Mouse (Mus musculus) testis, adult 2 months (tissue): ENCODE data around the gene Fhl2. TPM values are rescaled to one million over a fixed set of nuclear protein-coding genes. Genes with fewer than 3 reads are reported as not detected.

ENCODE experiments used
- H3K27ac ChIP-seq: fragments of 200-500 bp; 2 replicates; pipeline ENCODE4 v1.5.1; 2012; ENCODE audit warnings: low read depth, low read length; ENCODE audit not compliant: control insufficient read depth, insufficient read depth
- H3K27me3 ChIP-seq: fragments of 200-500 bp; 2 replicates; pipeline ENCODE4 v1.6.1; 2012; ENCODE audit warnings: mild to moderate bottlenecking, low read length, moderate library complexity; ENCODE audit not compliant: control insufficient read depth, insufficient read depth
- H3K36me3 ChIP-seq: fragments of 200-500 bp; 2 replicates; pipeline ENCODE4 v1.6.1; 2012; ENCODE audit warnings: mild to moderate bottlenecking, low read length; ENCODE audit not compliant: control insufficient read depth, insufficient read depth
- H3K4me1 ChIP-seq: fragments of 200-500 bp; 2 replicates; pipeline ENCODE4 v1.6.1; 2012; ENCODE audit warnings: low read length; ENCODE audit not compliant: control insufficient read depth, insufficient read depth
- H3K4me3 ChIP-seq: fragments of 200-500 bp; 2 replicates; pipeline ENCODE4 v1.5.1; 2012; ENCODE audit warnings: low read depth, mild to moderate bottlenecking, low read length, moderate library complexity, mixed read lengths; ENCODE audit not compliant: control insufficient read depth
- CTCF ChIP-seq: fragments of 200-500 bp; IDR thresholded peaks from 2 replicates; pipeline ENCODE4 v1.5.1; 2012; ENCODE audit warnings: low read depth, mild to moderate bottlenecking, inconsistent platforms, low read length, moderate library complexity; ENCODE audit not compliant: control insufficient read depth, insufficient read depth, insufficient replicate concordance
- POLR2A ChIP-seq: fragments of 200-500 bp; IDR thresholded peaks from 2 replicates; pipeline ENCODE4 v1.6.1; 2012; ENCODE audit warnings: low read depth, mild to moderate bottlenecking, inconsistent platforms, low read length, moderate library complexity; ENCODE audit not compliant: control insufficient read depth
- polyA plus RNA-seq: library from polyadenylated mRNA; depleted of rRNA; stranded (reverse); fragments of >200 nt; gene quantifications from 2 replicates; pipeline ENCODE4 v1.2.3, GENCODE M21; 2012; rRNA removed

Fhl2 gene
- 12.1 and 13.7 TPM in 2 replicates for polyA plus RNA-seq

DNA sequence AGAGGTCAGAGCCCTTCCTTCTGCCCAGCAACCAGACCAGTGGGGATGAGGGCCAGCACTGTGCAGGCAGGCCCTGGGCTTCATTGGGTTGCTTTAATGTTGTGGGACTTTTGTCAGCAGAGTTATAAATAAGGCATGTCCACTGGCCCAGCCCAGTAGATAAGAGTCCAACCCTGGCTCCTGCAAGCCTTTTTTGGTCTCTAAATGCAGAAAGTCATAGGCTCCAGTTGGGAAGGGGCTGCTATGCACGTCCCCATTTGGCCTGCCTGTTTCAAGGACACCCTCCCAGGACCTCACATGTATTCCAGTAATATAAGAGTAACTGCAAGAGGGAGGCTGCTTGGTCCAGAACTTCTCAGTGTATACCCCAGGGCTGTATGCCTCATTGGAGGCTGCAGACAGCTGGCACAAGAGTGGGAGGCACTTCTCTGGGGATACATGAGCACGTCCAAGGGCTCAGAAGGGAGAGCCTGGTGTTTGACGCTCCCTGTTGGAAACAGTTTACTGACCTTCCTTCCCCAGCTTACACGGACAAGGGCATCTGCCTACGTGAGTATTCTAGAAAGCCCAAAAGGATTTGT is at the start of gene Fhl2:
TSS of gene Fhl2 (minus strand) at position 324 of the 581 bp plus-strand sequence.
- TF ChIP-seq POLR2A, result no peak
- TF ChIP-seq CTCF, result no peak
- Histone ChIP-seq H3K36me3 (no peaks in the 10 kb centered on the region), H3K4me1 (no peaks in the 10 kb centered on the region), H3K4me3 (no peak within 1 kb of the TSS), H3K27me3 (no peaks in the 10 kb centered on the region), H3K27ac (peak within 1 kb of the TSS; percentile 47; the same call in 1 of the 2 replicates)

DNA sequence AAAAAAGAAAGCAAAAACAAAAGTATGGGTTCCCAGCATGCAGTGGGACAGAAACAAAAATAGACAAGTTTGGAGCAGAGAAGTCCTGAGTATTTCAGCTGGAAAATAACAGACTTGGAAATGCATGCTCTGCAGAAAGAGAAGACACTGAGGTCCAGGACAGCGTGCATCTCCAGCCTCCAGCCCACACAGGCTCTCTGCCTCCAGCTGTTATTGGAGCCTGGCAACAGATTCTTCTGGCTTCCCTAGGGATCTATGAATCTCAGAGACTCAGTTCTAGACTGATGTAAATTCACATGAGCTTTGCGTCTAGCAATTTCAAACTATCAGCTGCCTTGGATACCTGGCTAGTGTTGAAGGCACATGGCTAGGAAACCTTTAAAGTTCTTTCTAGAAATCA is 48.2 kb upstream of the Fhl2 start:
- Histone ChIP-seq H3K27ac (no peak overlapping the region), H3K4me3 (no peak overlapping the region), H3K27me3 (no peaks in the 10 kb centered on the region), H3K4me1 (no peaks in the 10 kb centered on the region), H3K36me3 (no peaks in the 10 kb centered on the region)
- TF ChIP-seq CTCF (no peak), POLR2A (no peak)

GRCm38 (mm10) chr1:43241208-43241607 is 44.4 kb upstream of the Fhl2 start:
- TF ChIP-seq POLR2A (no peak), CTCF (no peak)
- Histone ChIP-seq H3K27ac (no peak overlapping the region), H3K27me3 (no peaks in the 10 kb centered on the region), H3K4me1 (no peaks in the 10 kb centered on the region), H3K4me3 (no peak overlapping the region), H3K36me3 (no peaks in the 10 kb centered on the region)

- Histone ChIP-seq H3K4me1 (no peaks in the 10 kb centered on the region), H3K27ac (no peak overlapping the region), H3K27me3 (no peaks in the 10 kb centered on the region), H3K36me3 (no peaks in the 10 kb centered on the region), H3K4me3 (no peak overlapping the region)
- TF ChIP-seq POLR2A (no peak), CTCF (no peak)
Measured at GRCm38 (mm10) chr1:43239796-43240313, 43.1 kb upstream of the Fhl2 start.

GRCm38 (mm10) chr1:43238471-43238870 is 41.7 kb upstream of the Fhl2 start:
- Histone ChIP-seq H3K4me1 (no peaks in the 10 kb centered on the region), H3K36me3 (no peaks in the 10 kb centered on the region), H3K4me3 (no peak overlapping the region), H3K27ac (no peak overlapping the region; the same call in 1 of the 2 replicates), H3K27me3 (no peaks in the 10 kb centered on the region)
- TF ChIP-seq CTCF (no peak), POLR2A (no peak)

- Histone ChIP-seq H3K4me1 (no peaks in the 10 kb centered on the region), H3K4me3 (no peak overlapping the region), H3K36me3 (no peaks in the 10 kb centered on the region), H3K27me3 (no peaks in the 10 kb centered on the region), H3K27ac (peak overlapping the region; percentile 43; the same call in 1 of the 2 replicates)
- TF ChIP-seq POLR2A (no peak), CTCF (no peak)
Measured at GRCm38 (mm10) chr1:43237360-43238235, 40.8 kb upstream of the Fhl2 start.

GRCm38 (mm10) chr1:43225531-43226151 is 28.9 kb upstream of the Fhl2 start:
- Histone ChIP-seq H3K27ac (no peak overlapping the region), H3K36me3 (no peaks in the 10 kb centered on the region), H3K4me3 (no peak overlapping the region), H3K4me1 (no peaks in the 10 kb centered on the region), H3K27me3 (no peaks in the 10 kb centered on the region)
- TF ChIP-seq POLR2A (no peak), CTCF (no peak)
